Mouse (Mus musculus) E14TG2a.4 (cell line): ENCODE measurements around the gene Pole.

Source experiments
- CTCF ChIP-seq: conservative IDR thresholded peaks from 2 replicates; pipeline ENCODE4 v1.5.1; 2014; ENCODE audit warnings: low read length
- POU5F1 ChIP-seq: IDR thresholded peaks from 2 replicates; pipeline ENCODE4 v1.6.1; 2014; ENCODE audit warnings: low read length, borderline replicate concordance

DNA sequence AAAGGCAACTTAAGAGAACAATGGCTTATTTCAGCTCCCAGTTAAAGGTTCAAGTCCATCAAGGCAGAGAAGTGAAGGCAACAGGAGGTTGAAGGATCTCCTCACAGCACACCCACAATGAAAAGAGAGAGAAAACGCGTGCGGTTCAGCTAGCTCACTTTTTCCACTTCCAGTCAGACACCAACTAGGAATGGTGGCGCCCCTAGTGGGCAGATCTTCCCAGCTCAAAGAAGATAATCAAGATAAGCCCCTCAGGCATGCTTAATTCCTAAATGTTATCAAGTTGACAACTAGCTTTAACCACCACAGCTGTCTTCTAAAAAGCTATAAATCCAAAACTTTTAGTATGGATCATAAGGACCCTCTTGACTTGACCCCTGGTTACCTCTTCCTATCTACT is 1.6 kb upstream of the Pole start:
- TF ChIP-seq CTCF (peak; percentile 83), POU5F1 (no peak)
